Mouse (Mus musculus): Measurements from ENCODE around the gene Slc4a1.

Slc4a1 gene

GRCm38 (mm10) chr11:102349189-102349954, 16.6 kb downstream of the Slc4a1 start:
- no peak for DNase-seq (ENCODE audit: low spot score)

GRCm38 (mm10) chr11:102348771-102349170, 17.2 kb downstream of the Slc4a1 start:
- no peak for DNase-seq (ENCODE audit: low spot score)

GRCm38 (mm10) chr11:102348101-102348585, 17.9 kb downstream of the Slc4a1 start:
- DNase-seq (ENCODE audit: low spot score) = no peak

- no peak for DNase-seq (ENCODE audit: low spot score)
Measured at GRCm38 (mm10) chr11:102347683-102348082, 18.3 kb downstream of the Slc4a1 start.

DNA sequence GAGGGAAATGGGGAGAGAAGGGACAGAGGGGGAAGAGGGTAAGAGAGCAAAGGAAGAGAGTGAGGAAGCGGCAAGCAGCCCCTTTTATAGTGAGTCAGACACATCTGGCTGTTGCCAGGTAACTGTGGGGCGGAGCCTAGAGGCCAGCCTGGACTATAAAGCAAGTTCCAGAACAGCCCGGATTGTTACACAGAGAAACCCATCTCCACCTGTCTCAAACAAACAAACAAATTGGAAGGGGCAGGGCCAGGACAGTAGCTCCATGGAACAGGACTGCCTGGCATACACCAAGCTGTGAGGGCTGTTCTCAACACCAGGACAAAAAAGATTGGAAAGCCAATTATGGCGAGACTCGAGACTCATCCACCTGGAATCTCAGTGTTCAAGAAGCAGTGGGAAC, 19.1 kb downstream of the Slc4a1 start:
- DNase-seq (ENCODE audit: low spot score) = no peak

DNA sequence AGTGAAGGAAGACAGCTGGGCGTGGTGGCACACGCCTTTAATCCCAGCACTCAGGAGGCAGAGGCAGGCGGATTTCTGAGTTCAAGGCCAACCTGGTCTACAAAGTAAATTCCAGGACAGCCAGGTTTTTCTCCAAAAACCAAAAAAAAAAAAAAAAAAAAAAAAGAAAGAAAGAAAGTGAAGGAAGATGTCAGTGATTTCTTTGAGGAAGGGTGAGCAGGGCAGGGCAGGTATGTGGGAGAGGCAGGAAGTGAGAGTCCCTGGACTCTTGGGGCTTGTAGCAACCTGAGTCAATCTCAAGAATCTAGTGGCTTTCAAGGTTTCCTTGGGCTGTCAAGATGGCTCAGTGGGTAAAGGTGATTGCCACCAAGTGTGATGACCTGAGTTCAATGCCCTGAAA, 21.5 kb downstream of the Slc4a1 start:
- DNase-seq (ENCODE audit: low spot score) = no peak

DNA sequence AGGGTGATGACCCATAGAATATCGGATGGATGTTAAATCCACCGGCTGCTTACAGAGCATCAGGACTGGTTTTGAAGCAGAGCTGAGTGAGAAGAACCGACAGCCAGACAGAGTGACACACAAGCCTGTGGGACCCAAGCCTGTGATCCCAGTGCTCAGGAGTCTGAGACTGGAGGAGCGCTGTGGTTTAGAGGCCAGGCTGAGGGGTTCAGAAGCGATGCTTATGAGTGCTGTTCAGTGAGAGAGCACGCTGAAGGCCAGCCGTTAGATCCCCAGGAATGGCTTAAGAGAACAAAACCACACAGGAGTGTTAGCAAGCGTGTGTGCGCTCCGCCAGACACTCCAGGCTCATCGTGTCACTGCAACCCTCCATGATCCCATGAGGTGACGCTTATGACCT, 23.3 kb downstream of the Slc4a1 start:
- no peak for DNase-seq (ENCODE audit: low spot score)

GRCm38 (mm10) chr11:102341101-102341500, 24.9 kb downstream of the Slc4a1 start:
- DNase-seq (ENCODE audit: low spot score) = no peak

DNA sequence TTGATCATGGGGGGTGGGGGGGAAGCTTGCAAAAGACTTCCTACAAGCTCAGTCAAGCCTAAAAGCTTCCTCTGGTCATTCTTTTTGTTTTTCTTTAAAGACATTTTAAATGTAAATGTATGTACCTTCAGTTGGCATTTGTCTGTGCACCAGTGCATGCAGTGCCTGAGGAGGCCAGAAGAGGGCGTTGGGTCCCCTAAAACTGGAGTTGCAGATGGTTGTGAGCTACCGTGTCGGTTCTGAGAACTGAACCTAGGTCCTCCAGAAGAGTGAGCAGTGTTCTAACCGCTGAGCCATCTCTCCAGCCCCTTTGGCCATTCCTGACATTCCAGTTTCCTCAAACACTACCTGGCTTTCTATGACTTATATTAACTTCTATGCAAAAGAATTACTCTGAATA, 26.4 kb downstream of the Slc4a1 start:
- no peak for DNase-seq (ENCODE audit: low spot score)

GRCm38 (mm10) chr11:102339195-102339594, 26.8 kb downstream of the Slc4a1 start:
- DNase-seq (ENCODE audit: low spot score) = no peak

DNA sequence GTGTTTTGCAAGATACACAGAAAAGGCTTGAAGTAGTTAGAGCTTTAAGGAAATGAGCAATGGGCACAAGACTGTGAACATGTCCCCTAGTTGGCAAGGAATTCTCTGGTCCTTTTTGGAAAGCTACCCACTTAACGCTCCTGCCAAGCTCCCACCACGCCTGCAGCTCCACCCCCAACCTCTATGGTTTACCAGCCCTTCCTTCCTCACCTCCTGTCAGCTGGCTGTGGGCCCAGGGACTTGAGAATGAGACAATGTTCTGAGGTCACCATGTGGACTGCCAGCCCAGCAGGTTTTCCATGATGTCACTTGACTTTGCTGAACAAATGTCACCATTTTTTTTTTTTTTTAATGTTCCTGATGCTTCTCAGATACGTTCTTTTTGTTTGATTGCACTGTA, 27.4 kb downstream of the Slc4a1 start:
- peak; percentile 46 for DNase-seq (ENCODE audit: low spot score)

GRCm38 (mm10) chr11:102337921-102338320, 28.1 kb downstream of the Slc4a1 start:
- DNase-seq (ENCODE audit: low spot score) = no peak

DNA sequence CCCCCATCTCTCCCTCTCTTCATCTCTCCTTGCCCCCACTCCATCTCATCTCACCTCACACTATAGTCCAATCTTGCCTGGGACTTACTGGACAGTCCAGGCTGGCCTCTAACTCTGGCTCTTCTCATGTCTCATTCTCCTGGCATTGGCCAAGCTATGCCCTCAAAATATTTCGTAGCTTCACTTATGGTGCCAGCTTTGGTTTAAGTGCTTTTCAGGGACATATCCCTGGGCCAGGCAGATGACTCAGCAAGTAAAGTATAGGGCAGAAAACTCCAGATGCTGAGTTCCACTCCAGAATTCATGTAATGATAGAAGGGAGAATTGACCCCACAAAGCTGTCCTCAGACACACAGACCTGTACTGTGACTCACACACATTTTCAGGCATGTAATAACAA, 29.8 kb downstream of the Slc4a1 start:
- DNase-seq (ENCODE audit: low spot score) = no peak

DNA sequence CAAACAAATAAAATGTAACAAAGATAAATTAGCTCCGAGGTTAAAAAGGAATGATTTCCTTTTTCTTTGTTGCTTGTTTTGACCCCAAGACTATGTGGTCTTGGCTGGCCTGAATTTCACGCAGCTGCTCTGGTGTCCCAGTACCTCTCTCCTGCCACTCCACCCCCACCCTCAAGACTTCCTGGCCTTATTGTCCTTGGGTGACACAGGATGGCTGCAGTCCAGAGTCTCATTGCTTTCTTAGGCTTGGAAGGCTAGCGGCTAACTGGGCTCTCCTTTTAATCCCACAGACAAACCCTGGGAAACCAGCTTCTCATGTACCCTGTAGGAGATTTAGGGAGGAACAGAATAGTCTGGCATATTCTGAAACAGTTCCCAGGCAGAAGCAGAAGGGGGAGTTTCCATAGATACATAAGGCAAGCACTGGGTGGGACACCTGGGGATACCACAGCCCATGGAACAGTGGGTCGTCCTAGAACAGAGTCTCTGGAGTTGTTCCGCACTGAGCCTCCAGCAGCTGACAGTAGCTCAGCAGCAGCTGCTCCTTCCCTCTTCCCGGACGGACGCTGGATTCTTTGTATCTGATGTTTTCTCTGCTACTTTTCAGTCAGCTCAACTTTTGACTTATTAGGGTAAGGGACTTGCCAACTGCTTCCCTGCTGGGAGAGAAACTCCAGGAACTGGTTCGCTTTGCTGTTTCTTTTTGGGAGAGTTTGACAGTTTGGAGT, 30.9 kb downstream of the Slc4a1 start:
- no peak for DNase-seq (ENCODE audit: low spot score)

DNA sequence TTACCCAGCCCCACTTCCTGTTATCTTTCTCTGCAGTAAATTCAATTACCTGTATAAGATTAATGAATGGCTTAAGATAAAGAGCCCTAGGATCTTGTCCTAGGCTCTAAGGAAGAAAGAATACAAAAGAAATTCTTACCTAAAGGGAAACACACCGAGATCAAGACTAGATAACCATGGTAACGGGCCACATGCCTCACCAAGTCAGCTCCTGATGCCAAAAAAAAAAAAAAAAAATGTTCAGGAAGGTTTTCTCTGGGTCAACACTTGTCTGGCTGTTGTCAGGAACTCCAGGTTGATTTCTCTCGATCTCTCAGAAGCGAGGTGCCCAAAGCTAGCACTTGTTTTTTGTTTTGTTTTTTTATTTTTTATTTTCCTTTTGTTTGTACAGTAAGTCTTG, 32.0 kb downstream of the Slc4a1 start:
- no peak for DNase-seq (ENCODE audit: low spot score)

- DNase-seq (ENCODE audit: low spot score) = no peak
Measured at GRCm38 (mm10) chr11:102333061-102333460, 32.9 kb downstream of the Slc4a1 start.

DNA sequence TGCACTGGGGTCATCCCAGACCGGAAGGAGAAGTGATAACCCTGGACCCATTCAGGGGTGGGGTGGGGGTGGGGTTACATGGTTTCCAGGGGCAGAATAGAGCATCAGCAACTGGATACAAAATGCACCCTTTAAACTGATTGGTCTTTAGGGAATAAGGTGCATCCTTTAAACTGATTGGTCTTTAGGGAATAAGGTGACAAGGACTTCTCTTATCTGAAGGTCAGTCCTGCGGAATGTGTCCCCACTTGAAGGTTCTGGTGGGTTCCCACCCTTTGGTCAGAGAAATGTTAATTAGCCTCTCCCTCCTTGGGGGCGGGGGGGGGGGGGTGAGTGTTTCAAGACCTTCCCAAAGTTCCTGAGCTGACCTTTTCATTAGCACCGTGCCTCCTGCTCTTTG, 34.2 kb downstream of the Slc4a1 start:
- DNase-seq (ENCODE audit: low spot score) = no peak

DNA sequence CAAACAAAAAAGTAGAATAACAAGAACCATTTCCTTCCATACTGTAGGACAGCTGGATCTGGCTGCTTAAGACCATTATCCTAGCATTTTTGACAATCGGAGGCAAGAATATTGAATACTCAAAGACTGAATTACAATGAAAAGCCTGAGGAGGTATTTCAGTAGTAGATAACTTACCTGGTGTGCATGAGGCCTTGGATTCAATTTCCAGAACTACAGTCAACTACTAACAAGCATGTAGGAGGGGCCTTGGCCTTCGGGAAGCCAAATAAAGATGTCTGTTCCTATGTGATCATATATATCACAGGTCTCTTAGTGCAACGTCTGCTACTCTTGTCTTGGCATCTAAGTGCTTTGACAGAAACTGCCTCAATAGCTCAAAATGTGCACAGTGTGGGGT, 36.0 kb downstream of the Slc4a1 start:
- no peak for DNase-seq (ENCODE audit: low spot score)

- DNase-seq (ENCODE audit: low spot score) = no peak
Measured at GRCm38 (mm10) chr11:102329518-102329917, 36.5 kb downstream of the Slc4a1 start.

DNA sequence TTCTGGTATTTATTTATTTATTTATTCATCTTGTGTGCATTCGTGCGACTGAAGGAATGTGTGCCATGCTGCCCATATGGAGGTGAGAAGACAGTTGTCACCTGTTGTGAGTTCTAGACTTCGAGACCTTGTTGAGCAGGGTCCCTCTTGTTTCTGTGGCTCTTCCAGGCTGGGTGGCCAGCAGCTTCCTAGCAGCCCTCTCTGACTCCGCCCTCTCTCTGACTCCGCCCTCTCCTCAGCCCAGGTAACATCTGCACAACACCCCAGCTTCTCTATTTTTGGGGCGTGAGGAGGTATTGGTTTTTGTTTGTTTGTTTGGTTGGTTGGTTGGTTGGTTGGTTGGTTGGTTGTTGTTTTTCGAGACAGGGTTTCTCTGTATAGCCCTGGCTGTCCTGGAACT, 38.2 kb downstream of the Slc4a1 start:
- no peak for DNase-seq (ENCODE audit: low spot score)

DNA sequence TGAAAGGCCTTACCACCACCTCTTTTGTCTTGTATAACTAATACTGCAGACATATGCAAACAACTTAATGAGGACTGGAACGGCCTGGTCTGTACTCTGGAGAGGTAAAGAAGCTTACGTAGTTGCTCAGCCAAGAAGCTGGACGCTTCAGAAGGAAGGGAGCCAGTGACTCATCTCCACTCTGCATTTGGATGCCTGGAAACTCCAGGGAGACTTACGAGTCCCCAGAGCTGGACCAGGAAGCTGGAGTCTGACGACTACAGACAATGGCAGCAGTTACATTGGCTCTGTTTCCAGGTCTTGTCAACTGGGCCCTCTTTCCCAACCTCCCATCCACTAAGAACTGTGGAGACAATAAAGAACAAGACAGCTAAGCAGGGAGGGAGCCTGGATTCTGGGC, 38.8 kb downstream of the Slc4a1 start:
- DNase-seq (ENCODE audit: low spot score) = no peak

- DNase-seq (ENCODE audit: low spot score) = no peak
Measured at GRCm38 (mm10) chr11:102323516-102323915, 42.5 kb downstream of the Slc4a1 start.

DNA sequence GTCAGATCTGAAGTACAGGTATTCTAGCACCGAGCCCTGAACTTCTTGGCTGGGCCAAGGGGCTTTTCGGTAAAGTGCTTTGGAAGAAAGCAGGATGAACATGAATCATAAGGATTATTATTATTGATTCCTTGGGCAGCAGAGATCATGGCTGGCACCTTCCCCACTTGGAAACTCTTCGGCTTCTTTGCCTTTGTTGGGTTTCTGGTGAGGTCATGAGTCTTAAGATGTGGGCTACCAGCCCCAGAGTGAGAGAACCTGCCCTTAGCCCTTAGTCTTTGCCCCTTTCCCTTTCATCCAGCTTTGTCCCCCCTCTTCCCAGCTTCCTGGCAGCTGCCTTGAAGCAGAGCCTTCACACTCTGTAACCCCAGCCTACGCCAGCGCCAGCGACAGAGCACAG, 44.1 kb downstream of the Slc4a1 start:
- DNase-seq (ENCODE audit: low spot score) = no peak

DNA sequence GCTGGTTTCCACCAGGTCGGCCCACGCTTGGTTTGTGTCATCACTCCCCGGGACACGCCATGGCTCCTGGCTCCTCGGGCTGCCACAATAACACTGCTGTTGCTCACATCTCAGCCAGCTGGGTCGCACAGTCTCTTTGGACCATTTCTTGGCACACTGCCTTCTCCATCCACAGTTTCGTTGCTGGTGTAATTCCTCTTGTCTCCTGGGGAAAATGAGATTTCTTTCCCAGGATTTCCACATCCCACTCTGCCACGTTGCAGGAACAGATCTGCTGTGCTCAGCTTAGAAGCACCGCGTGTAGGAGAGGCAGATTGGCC, 45.4 kb downstream of the Slc4a1 start:
- DNase-seq (ENCODE audit: low spot score) = peak; percentile 65

All from ovary, postnatal 14 days (tissue).